Mouse (Mus musculus) urinary bladder, postnatal 14 days (tissue): ENCODE measurements around the gene Agtr2.
"Not testable (repeated sequence)": the region's sequence is repeated elsewhere in the genome, so short reads cannot be mapped to it uniquely, and the experiment has no call there.

Source experiments
- DNase-seq: peaks from one replicate; pipeline ENCODE4 v3.0.0; 2021; ENCODE audit warnings: low spot score

Gene Agtr2

GRCm38 (mm10) chrX:21484414-21484813 is at the start of gene Agtr2:
Agtr2 (plus strand) TSS chrX:21484544.
- DNase-seq, result no peak

- no peak for DNase-seq
Measured at GRCm38 (mm10) chrX:21452519-21452918, 31.8 kb upstream of the Agtr2 start.

- no peak for DNase-seq
Measured at GRCm38 (mm10) chrX:21488111-21488510, 3.8 kb downstream of the Agtr2 start.

GRCm38 (mm10) chrX:21500242-21500641 is 15.9 kb downstream of the Agtr2 start:
- DNase-seq, result no peak

GRCm38 (mm10) chrX:21507333-21507732 is 23.0 kb downstream of the Agtr2 start:
- not testable (repeated sequence) for DNase-seq

- DNase-seq, result no peak
Measured at GRCm38 (mm10) chrX:21522590-21522989, 38.2 kb downstream of the Agtr2 start.
